Mouse (Mus musculus): ENCODE data around the gene Myo16.

DNA sequence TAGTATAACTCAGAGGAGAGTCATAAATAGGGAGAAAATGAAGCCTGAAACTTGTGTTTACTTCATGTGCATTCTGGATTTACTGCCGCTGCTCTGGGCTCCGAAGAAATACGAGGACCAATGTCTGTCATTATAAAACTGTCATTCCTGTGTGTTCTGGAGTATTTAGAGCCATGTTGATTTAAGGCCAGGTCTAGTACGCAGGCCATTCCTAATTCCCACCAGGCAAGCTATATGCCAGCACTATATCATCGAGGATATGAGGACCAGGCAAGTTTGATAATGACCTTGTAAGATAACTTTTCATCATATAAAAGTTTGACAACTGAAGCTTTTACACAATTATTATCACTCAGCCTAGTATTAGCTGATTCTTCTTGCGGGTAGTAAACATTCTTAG, 153.6 kb downstream of the Myo16 start:
- TF ChIP-seq GATA1 (IDR thresholded peaks at IDR 0.05; ENCODE audit: borderline replicate concordance, low read length): no peak
- TF ChIP-seq FLI1 (IDR thresholded peaks at IDR 0.05; ENCODE audit: low read length): no peak

Data from megakaryocyte, embryonic 14.5 days (primary cell).